Mouse (Mus musculus) thymus, postnatal 10 days (tissue): ENCODE measurements around the gene Ice2.

ENCODE experiments used
- DNase-seq, 2 experiments: peaks; one replicate each; pipeline ENCODE4 v3.0.0; 2021; ENCODE audit warnings: low spot score in 2 of 2

The Ice2 gene

GRCm38 (mm10) chr9:69397760-69398452, at the start of gene Ice2:
Gene Ice2, plus strand, starts transcription at chr9:69397906.
- DNase-seq = peak; percentile 55 to 59

- DNase-seq = no peak
Measured at GRCm38 (mm10) chr9:69349537-69349936, 48.2 kb upstream of the Ice2 start.

GRCm38 (mm10) chr9:69354228-69354627, 43.5 kb upstream of the Ice2 start:
- DNase-seq = no peak

- DNase-seq = peak; percentile 35 to 72
Measured at GRCm38 (mm10) chr9:69357834-69358233, 39.9 kb upstream of the Ice2 start.

- no peak for DNase-seq
Measured at GRCm38 (mm10) chr9:69358797-69359196, 38.9 kb upstream of the Ice2 start.

GRCm38 (mm10) chr9:69361951-69362445, 35.7 kb upstream of the Ice2 start:
- no peak for DNase-seq

GRCm38 (mm10) chr9:69362766-69363165, 34.9 kb upstream of the Ice2 start:
- no peak for DNase-seq

GRCm38 (mm10) chr9:69364117-69364516, 33.6 kb upstream of the Ice2 start:
- no peak for DNase-seq

GRCm38 (mm10) chr9:69367055-69367454, 30.7 kb upstream of the Ice2 start:
- no peak for DNase-seq

- peak; percentile 29 to 74 for DNase-seq
Measured at GRCm38 (mm10) chr9:69368071-69368470, 29.6 kb upstream of the Ice2 start.

GRCm38 (mm10) chr9:69371046-69371724, 26.5 kb upstream of the Ice2 start:
- DNase-seq = no peak

GRCm38 (mm10) chr9:69372871-69373270, 24.8 kb upstream of the Ice2 start:
- no peak for DNase-seq

- DNase-seq = no peak
Measured at GRCm38 (mm10) chr9:69376982-69377653, 20.6 kb upstream of the Ice2 start.

- no peak for DNase-seq
Measured at GRCm38 (mm10) chr9:69377654-69378045, 20.1 kb upstream of the Ice2 start.

GRCm38 (mm10) chr9:69380546-69380945, 17.2 kb upstream of the Ice2 start:
- DNase-seq = no peak

- DNase-seq = no peak
Measured at GRCm38 (mm10) chr9:69381741-69382140, 16.0 kb upstream of the Ice2 start.

- no peak for DNase-seq
Measured at GRCm38 (mm10) chr9:69384475-69384874, 13.2 kb upstream of the Ice2 start.

GRCm38 (mm10) chr9:69384905-69385304, 12.8 kb upstream of the Ice2 start:
- DNase-seq = no peak

- DNase-seq = no peak
Measured at GRCm38 (mm10) chr9:69387296-69387695, 10.4 kb upstream of the Ice2 start.

GRCm38 (mm10) chr9:69390631-69391030, 7.1 kb upstream of the Ice2 start:
- DNase-seq = no peak

GRCm38 (mm10) chr9:69394234-69394633, 3.5 kb upstream of the Ice2 start:
- no peak for DNase-seq

- DNase-seq = no peak
Measured at GRCm38 (mm10) chr9:69397432-69397759, 310 bp upstream of the Ice2 start.

- DNase-seq = no peak
Measured at GRCm38 (mm10) chr9:69398453-69398850, 746 bp downstream of the Ice2 start.
